Mouse (Mus musculus) neural tube, embryonic 14.5 days (tissue): ENCODE measurements around the gene Marcks. TPM values are rescaled to one million over a fixed set of nuclear protein-coding genes. Genes with fewer than 3 reads are reported as not detected.

Experiments used
- ATAC-seq: fragments of 200-750 bp; cut with Nextera tagmentation; 2 replicates; pipeline ENCODE4 v1.8.0; 2017; ENCODE audit warnings: low read depth, mild to moderate bottlenecking, moderate TSS enrichment, moderate library complexity
- H3K27ac ChIP-seq: fragments of 300-500 bp; sonication (generic); 2 replicates; pipeline ENCODE4 v1.5.1; 2014; ENCODE audit warnings: low read depth, mild to moderate bottlenecking, control low read depth, low read length, moderate library complexity, mixed read lengths
- H3K27me3 ChIP-seq: fragments of 300-500 bp; sonication (generic); 2 replicates; pipeline ENCODE4 v1.6.1; 2014; ENCODE audit warnings: low read length; ENCODE audit not compliant: control insufficient read depth, insufficient read depth
- H3K36me3 ChIP-seq: fragments of 300-500 bp; sonication (generic); 2 replicates; pipeline ENCODE4 v1.6.1; 2014; ENCODE audit warnings: low read length, mixed read lengths; ENCODE audit not compliant: control insufficient read depth, insufficient read depth
- H3K4me1 ChIP-seq: fragments of 300-500 bp; sonication (generic); 2 replicates; pipeline ENCODE4 v1.6.1; 2014; ENCODE audit warnings: low read length; ENCODE audit not compliant: control insufficient read depth, insufficient read depth
- H3K4me2 ChIP-seq: fragments of 300-500 bp; sonication (generic); 2 replicates; pipeline ENCODE4 v1.6.1; 2014; ENCODE audit warnings: mild to moderate bottlenecking, low read depth, low read length, control low read depth
- H3K4me3 ChIP-seq: fragments of 300-500 bp; sonication (generic); 2 replicates; pipeline ENCODE4 v1.5.1; 2014; ENCODE audit warnings: low read depth, low read length, control low read depth, mixed read lengths
- H3K9ac ChIP-seq: fragments of 300-500 bp; sonication (generic); replicated peaks from 2 replicates; pipeline ENCODE4 v1.6.1; 2014; ENCODE audit warnings: low read depth, mild to moderate bottlenecking, control low read depth, low read length, mixed read lengths
- H3K9me3 ChIP-seq: fragments of 300-500 bp; sonication (generic); 2 replicates; pipeline ENCODE4 v1.6.1; 2016; ENCODE audit warnings: low read length; ENCODE audit not compliant: control insufficient read depth
- WGBS: fragments of 180-500 bp; shearing (Covaris S2); extraction: QIAGEN DNeasy Blood & Tissue Kit; methylation state at CpG from one replicate; pipeline ENCODE4 v1.1.7; 2014; 5-methylcytosine and 5-hydroxymethylcytosine counted together
- polyA plus RNA-seq: library from polyadenylated mRNA; unstranded; fragments of >200 nt; fragmentation: Nextera tagmentation; extraction: Ambion mirVana; gene quantifications from 2 replicates; pipeline ENCODE4 v1.2.1, GENCODE M21; 2014

Gene Marcks
- polyA plus RNA-seq = 303 and 307 TPM in 2 replicates

GRCm38 (mm10) chr10:37138778-37139442 is at the start of gene Marcks:
Gene Marcks (minus strand): TSS chr10:37138920.
- Histone ChIP-seq H3K27me3 (no peaks in the 10 kb centered on the region), H3K9me3 (no peaks in the 10 kb centered on the region), H3K4me1 (peaks cover 6% of the 10 kb centered on the region; the same call in 1 of the 2 replicates), H3K4me3 (peak within 1 kb of the TSS; percentile 84), H3K9ac (peak within 1 kb of the TSS; percentile 99), H3K27ac (peak within 1 kb of the TSS; percentile 100), H3K4me2 (peak within 1 kb of the TSS; percentile 53), H3K36me3 (peaks cover 16% of the 10 kb centered on the region)
- under 1% methylated on average over 39 of the region's 39 CpGs for WGBS
- peak; percentile 68 for ATAC-seq

- ATAC-seq = no peak
- 97% methylated on average over 3 of the region's 3 CpGs for WGBS
Measured at GRCm38 (mm10) chr10:37177071-37177470, 38.4 kb upstream of the Marcks start.

GRCm38 (mm10) chr10:37172416-37172950 is 33.8 kb upstream of the Marcks start:
- H3K9me3 ChIP-seq = no peaks in the 10 kb centered on the region
- no peaks in the 10 kb centered on the region for H3K36me3 ChIP-seq
- no peak overlapping the region for H3K9ac ChIP-seq
- H3K27me3 ChIP-seq = no peaks in the 10 kb centered on the region
- no peak overlapping the region for H3K4me3 ChIP-seq
- no peak overlapping the region for H3K27ac ChIP-seq
- ATAC-seq = peak; percentile 58; the same call in 1 of the 2 replicates
- H3K4me1 ChIP-seq = no peaks in the 10 kb centered on the region
- H3K4me2 ChIP-seq = no peak overlapping the region
- 53% methylated on average over 8 of the region's 8 CpGs for WGBS

More at GRCm38 (mm10) chr10:37177071-37177470, 38.4 kb upstream of the Marcks start:
- Histone ChIP-seq H3K4me1 (no peaks in the 10 kb centered on the region), H3K27me3 (no peaks in the 10 kb centered on the region), H3K4me3 (no peak overlapping the region), H3K4me2 (no peak overlapping the region), H3K36me3 (no peaks in the 10 kb centered on the region), H3K9ac (no peak overlapping the region), H3K9me3 (no peaks in the 10 kb centered on the region), H3K27ac (no peak overlapping the region)

GRCm38 (mm10) chr10:37171711-37172415 is 33.1 kb upstream of the Marcks start:
- H3K9me3 ChIP-seq = no peaks in the 10 kb centered on the region
- no peaks in the 10 kb centered on the region for H3K4me1 ChIP-seq
- 58% methylated on average over 3 of the region's 3 CpGs for WGBS
- no peaks in the 10 kb centered on the region for H3K27me3 ChIP-seq
- no peak overlapping the region for H3K4me2 ChIP-seq
- no peaks in the 10 kb centered on the region for H3K36me3 ChIP-seq
- ATAC-seq = peak; percentile 71; the same call in 1 of the 2 replicates
- no peak overlapping the region for H3K9ac ChIP-seq
- no peak overlapping the region for H3K27ac ChIP-seq
- H3K4me3 ChIP-seq = no peak overlapping the region

GRCm38 (mm10) chr10:37170878-37171277 is 32.2 kb upstream of the Marcks start:
- no peak overlapping the region for H3K4me2 ChIP-seq
- H3K27ac ChIP-seq = no peak overlapping the region
- H3K4me3 ChIP-seq = no peak overlapping the region
- no peaks in the 10 kb centered on the region for H3K9me3 ChIP-seq
- no peak overlapping the region for H3K9ac ChIP-seq
- no peaks in the 10 kb centered on the region for H3K4me1 ChIP-seq
- ATAC-seq = no peak
- 84% methylated on average over 4 of the region's 4 CpGs for WGBS
- no peaks in the 10 kb centered on the region for H3K36me3 ChIP-seq
- no peaks in the 10 kb centered on the region for H3K27me3 ChIP-seq

GRCm38 (mm10) chr10:37170466-37170865 is 31.7 kb upstream of the Marcks start:
- Histone ChIP-seq H3K9me3 (no peaks in the 10 kb centered on the region), H3K27ac (no peak overlapping the region), H3K4me3 (no peak overlapping the region), H3K4me2 (no peak overlapping the region), H3K9ac (no peak overlapping the region), H3K36me3 (no peaks in the 10 kb centered on the region), H3K27me3 (no peaks in the 10 kb centered on the region), H3K4me1 (no peaks in the 10 kb centered on the region)
- ATAC-seq = no peak
- WGBS = 64% methylated on average over 4 of the region's 4 CpGs

- Histone ChIP-seq H3K4me3 (no peak overlapping the region), H3K27me3 (no peaks in the 10 kb centered on the region), H3K9ac (no peak overlapping the region), H3K36me3 (no peaks in the 10 kb centered on the region), H3K27ac (no peak overlapping the region), H3K9me3 (no peaks in the 10 kb centered on the region), H3K4me1 (no peaks in the 10 kb centered on the region), H3K4me2 (no peak overlapping the region)
- WGBS = 89% methylated on average over 2 of the region's 2 CpGs
- ATAC-seq = no peak
Measured at GRCm38 (mm10) chr10:37167527-37167926, 28.8 kb upstream of the Marcks start.

- 88% methylated on average over 3 of the region's 3 CpGs for WGBS
Measured at GRCm38 (mm10) chr10:37159731-37160130, 21.0 kb upstream of the Marcks start.

GRCm38 (mm10) chr10:37157156-37157555 is 18.4 kb upstream of the Marcks start:
- 90% methylated on average over 5 of the region's 5 CpGs for WGBS

More at GRCm38 (mm10) chr10:37159731-37160130, 21.0 kb upstream of the Marcks start:
- no peaks in the 10 kb centered on the region for H3K36me3 ChIP-seq
- no peak overlapping the region for H3K9ac ChIP-seq
- no peak overlapping the region for H3K4me2 ChIP-seq
- H3K4me1 ChIP-seq = no peaks in the 10 kb centered on the region
- H3K27me3 ChIP-seq = no peaks in the 10 kb centered on the region
- no peak overlapping the region for H3K4me3 ChIP-seq
- ATAC-seq = no peak
- no peak overlapping the region for H3K27ac ChIP-seq
- no peaks in the 10 kb centered on the region for H3K9me3 ChIP-seq

More at GRCm38 (mm10) chr10:37157156-37157555, 18.4 kb upstream of the Marcks start:
- H3K9ac ChIP-seq = no peak overlapping the region
- no peaks in the 10 kb centered on the region for H3K9me3 ChIP-seq
- H3K4me3 ChIP-seq = no peak overlapping the region
- H3K27ac ChIP-seq = no peak overlapping the region
- no peaks in the 10 kb centered on the region for H3K36me3 ChIP-seq
- H3K4me2 ChIP-seq = no peak overlapping the region
- H3K27me3 ChIP-seq = no peaks in the 10 kb centered on the region
- H3K4me1 ChIP-seq = no peaks in the 10 kb centered on the region
- ATAC-seq = no peak
